Mouse (Mus musculus) olfactory bulb, adult 2 months (tissue): ENCODE data around the gene Arpc4.

ENCODE experiments used
- CTCF ChIP-seq: fragments of 200-500 bp; IDR thresholded peaks from 2 replicates; pipeline ENCODE4 v1.5.1; 2012; ENCODE audit warnings: low read depth, mild to moderate bottlenecking, low read length, moderate library complexity; ENCODE audit not compliant: insufficient read depth
- POLR2A ChIP-seq: fragments of 200-500 bp; IDR thresholded peaks from 2 replicates; pipeline ENCODE4 v1.6.1; 2012; ENCODE audit warnings: mild to moderate bottlenecking, low read depth, low read length, moderate library complexity; ENCODE audit not compliant: insufficient read depth

- TF ChIP-seq POLR2A (no peak), CTCF (no peak)
Measured at GRCm38 (mm10) chr6:113394811-113395210, 16.9 kb downstream of the Arpc4 start.
